Comparison of ENCODE assay signal across 46 mouse cellular contexts in the genomic region with DNA sequence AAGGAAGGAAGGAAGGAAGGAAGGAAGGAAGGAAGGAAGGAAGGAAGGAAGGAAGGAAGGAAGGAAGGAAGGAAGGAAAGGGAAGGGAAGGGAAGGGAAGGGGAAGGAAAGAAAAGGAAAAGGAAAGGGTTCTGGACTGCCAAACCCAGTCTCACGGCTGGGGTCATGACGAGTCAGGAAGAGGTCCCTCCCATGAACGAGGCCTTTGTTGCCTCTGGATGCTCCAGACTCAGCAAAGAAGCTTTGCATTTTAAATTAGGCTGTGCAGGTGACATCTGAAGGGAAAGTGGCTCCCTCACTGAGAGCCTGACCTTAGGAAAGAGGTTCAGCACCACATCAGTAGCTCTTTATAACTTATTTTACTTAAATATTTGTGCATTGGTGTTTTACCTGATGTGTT. TPM values are rescaled to one million over a fixed set of nuclear protein-coding genes. Genes with fewer than 3 reads are reported as not detected.
"Had no signal": no experiment of that assay in that cellular context is flagged by ENCODE, and none has a peak within 500 bp of the region (broad histone marks: within the 10 kb centered on the region; RNA-seq: fewer than 3 reads in every experiment).

No protein-coding gene starts in this region.

- H3K4me1 ChIP-seq: heart, embryonic 13.5 days; heart, embryonic 15.5 days; hindbrain, embryonic 10.5 days; intestine, embryonic 15.5 days; kidney, embryonic 15.5 days had no signal

- ATAC-seq: hindbrain, embryonic 16.5 days; hindbrain, postnatal 0 days; inflammation-experienced regulatory T-cells, adult 6 months; intestine, embryonic 15.5 days; intestine, embryonic 16.5 days; intestine, postnatal 0 days had no signal

- H3K4me3 ChIP-seq: heart, embryonic 13.5 days; heart, embryonic 15.5 days; hindbrain, embryonic 10.5 days; hindbrain, embryonic 12.5 days; hindbrain, embryonic 13.5 days; hindbrain, embryonic 15.5 days; intestine, embryonic 15.5 days; kidney, embryonic 15.5 days; layer of hippocampus, adult 2 months; left cerebral cortex, adult 2 months had no signal

- H3K27ac ChIP-seq: heart, embryonic 13.5 days; heart, embryonic 15.5 days; hindbrain, embryonic 10.5 days; hindbrain, embryonic 12.5 days; hindbrain, embryonic 13.5 days; hindbrain, embryonic 14.5 days; hindbrain, embryonic 15.5 days; hindbrain, postnatal 0 days; intestine, embryonic 15.5 days; kidney, embryonic 15.5 days; kidney, postnatal 0 days; layer of hippocampus, adult 2 months; left cerebral cortex, adult 2 months had no signal

- H3K9ac ChIP-seq: heart, embryonic 13.5 days; heart, embryonic 15.5 days; hindbrain, embryonic 12.5 days; hindbrain, embryonic 13.5 days; hindbrain, embryonic 14.5 days; hindbrain, embryonic 15.5 days; intestine, embryonic 15.5 days; kidney, embryonic 15.5 days had no signal

- H3K9me3 ChIP-seq: heart, embryonic 13.5 days; heart, embryonic 15.5 days; hindbrain, embryonic 10.5 days; hindbrain, embryonic 12.5 days; hindbrain, embryonic 13.5 days; hindbrain, embryonic 15.5 days; intestine, embryonic 15.5 days; kidney, embryonic 15.5 days had no signal

- DNase-seq: heart, postnatal 10 days; heart, postnatal 14 days; heart, postnatal 36 days; heart, postnatal 4 days; kidney, adult 11 months; kidney, adult 18-20 months; kidney, adult 2 months; kidney, adult 8-10 months; kidney, adult 9 months; kidney, postnatal 10 days; kidney, postnatal 14 days; kidney, postnatal 25 days; kidney, postnatal 36 days; kidney, postnatal 4 days; layer of hippocampus, adult 9-11 months; layer of hippocampus, postnatal 36 days had no signal

- H3K36me3 ChIP-seq: intestine, embryonic 15.5 days had no signal

- H3K4me2 ChIP-seq: heart, embryonic 13.5 days; heart, embryonic 15.5 days; hindbrain, embryonic 12.5 days; hindbrain, embryonic 13.5 days; hindbrain, embryonic 14.5 days; hindbrain, embryonic 15.5 days; intestine, embryonic 15.5 days; kidney, embryonic 15.5 days had no signal

- H3K27me3 ChIP-seq: heart, embryonic 15.5 days; hindbrain, embryonic 12.5 days; hindbrain, embryonic 15.5 days; intestine, embryonic 15.5 days; kidney, embryonic 15.5 days had no signal

RNA-seq across cellular contexts. Expression of a gene that starts 6.9 kb away (rescaled TPM):
- total RNA-seq: heart, postnatal 10 days; heart, postnatal 14 days; heart, postnatal 25 days; heart, postnatal 36 days; heart, postnatal 4 days; hematopoietic stem cell, adult 5-6 weeks; hindbrain, postnatal 0 days; layer of hippocampus, adult 18-20 months; layer of hippocampus, adult 2 months; layer of hippocampus, adult 8-10 months; layer of hippocampus, postnatal 10 days; layer of hippocampus, postnatal 14 days; layer of hippocampus, postnatal 25 days; layer of hippocampus, postnatal 36 days; left cerebral cortex, adult 2 months; left cerebral cortex, adult 8-10 months; left cerebral cortex, postnatal 10 days had no signal
- polyA plus RNA-seq: inflammation-experienced regulatory T-cells, adult 6 months; kidney, adult 2 months; large intestine, adult 2 months had no signal

RNA-seq across cellular contexts. Expression of a gene that starts 26.8 kb away (rescaled TPM):
- total RNA-seq: heart, postnatal 10 days; heart, postnatal 14 days; heart, postnatal 25 days; heart, postnatal 36 days; heart, postnatal 4 days; hematopoietic stem cell, adult 5-6 weeks; hindbrain, postnatal 0 days; layer of hippocampus, adult 18-20 months; layer of hippocampus, adult 2 months; layer of hippocampus, postnatal 10 days; layer of hippocampus, postnatal 14 days; layer of hippocampus, postnatal 25 days; layer of hippocampus, postnatal 36 days; left cerebral cortex, adult 2 months; left cerebral cortex, adult 8-10 months; left cerebral cortex, postnatal 10 days had no signal
- polyA plus RNA-seq: heart, embryonic 13.5 days; heart, embryonic 14.5 days; heart, embryonic 15.5 days; heart, postnatal 0 days; hindbrain, embryonic 10.5 days; hindbrain, embryonic 12.5 days; hindbrain, embryonic 13.5 days; hindbrain, embryonic 14.5 days; hindbrain, embryonic 16.5 days; hindbrain, postnatal 0 days; inflammation-experienced regulatory T-cells, adult 6 months; intestine, embryonic 14.5 days; intestine, embryonic 15.5 days; intestine, postnatal 0 days; kidney, adult 2 months; large intestine, adult 2 months had no signal
